Comparison of ENCODE assay signal across 10 mouse cellular contexts in the genomic region with DNA sequence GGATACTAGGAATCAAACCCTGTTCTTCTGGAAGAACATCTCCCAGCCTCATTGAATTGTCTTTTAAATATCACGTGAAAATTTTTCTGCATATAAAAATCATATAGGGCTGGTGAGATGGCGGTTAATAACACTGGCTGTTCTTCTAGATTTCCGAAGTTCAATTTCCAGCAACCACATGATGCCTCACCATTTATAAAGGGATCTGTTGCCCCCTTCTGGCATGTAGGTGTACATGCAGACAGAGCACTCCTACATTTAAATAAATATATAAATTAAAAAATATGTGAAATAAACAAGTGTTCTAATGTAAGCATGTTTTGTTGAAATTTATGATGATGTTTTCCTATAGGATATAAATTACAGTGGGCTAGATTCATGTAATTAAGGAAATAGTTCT.
DNase-seq lines count a peak whose midpoint lies in the region; ATAC-seq and TF ChIP-seq lines count a peak whose summit lies in the region.
"Had no signal": no experiment of that assay in that cellular context is flagged by ENCODE, and none has a peak within 500 bp of the region (broad histone marks: within the 10 kb centered on the region; RNA-seq: fewer than 3 reads in every experiment).

No protein-coding gene starts in this region.

- peak; percentile 77 for DNase-seq in CD4-positive, CD25-positive, alpha-beta regulatory T cell, adult 2 months (ENCODE audit: low read depth, low spot score)
- DNase-seq in Patski (ENCODE audit: low read depth, low spot score), result no peak
- DNase-seq in hindlimb bud, embryonic 11.5 days (ENCODE audit: extremely low spot score, low read depth, low spot score), result peak; percentile 5
- no peak for DNase-seq in testis, postnatal 14 days (ENCODE audit: low spot score)
- no peak for DNase-seq in left cerebral cortex, postnatal 36 days (ENCODE audit: low spot score in 2 of 2)
- no peak for DNase-seq in thymus, postnatal 25 days

- CTCF ChIA-PET in Patski (lab: Charles Lee), result interaction anchor here (1.5 to 2.7 kb wide), 7 partner anchors 9 to 167 kb away, joined by 4 to 8 read pairs (median 6); no protein-coding TSS in a partner anchor

- H3K27me3 ChIP-seq in intestine, embryonic 15.5 days (replicated peaks), result no peaks in the 10 kb centered on the region
- H3K27me3 ChIP-seq in intestine, embryonic 16.5 days (replicated peaks; ENCODE audit: control insufficient read depth, insufficient read depth, low read length), result no peaks in the 10 kb centered on the region
- H3K27me3 ChIP-seq in Patski, result no peaks in the 10 kb centered on the region
- H3K27me3 ChIP-seq: embryonic facial prominence, embryonic 13.5 days; limb, embryonic 13.5 days had no signal

- no peak overlapping the region for H3K27ac ChIP-seq in intestine, embryonic 15.5 days
- no peak overlapping the region for H3K27ac ChIP-seq in intestine, embryonic 16.5 days (ENCODE audit: low read length)
- H3K27ac ChIP-seq: embryonic facial prominence, embryonic 13.5 days; limb, embryonic 13.5 days had no signal

- intact Hi-C loops in left cerebral cortex, postnatal 36 days (cut with DNase I), result loop anchor here (5.0 to 10.0 kb wide), 2 partner anchors 39 to 157 kb away; partner anchors contain the start of gene Zbtb11

- in situ Hi-C loops in Patski (cut with MboI; ENCODE audit: low pct_unique_long_range_greater_than_20kb), result no loop called here

- 0 out of 2 replicates have a peak, but pooled peaks cover 3% of the 10 kb centered on the region for H3K36me3 ChIP-seq in intestine, embryonic 15.5 days
- H3K36me3 ChIP-seq in intestine, embryonic 16.5 days (ENCODE audit: control insufficient read depth, insufficient read depth, low read length), result 0 out of 2 replicates have a peak, but pooled peaks cover 2% of the 10 kb centered on the region

- ATAC-seq in intestine, embryonic 15.5 days, result peak; percentile 67; the same call in 1 of the 2 replicates
- no peak for ATAC-seq in intestine, embryonic 16.5 days
- ATAC-seq in Patski, result no peak

- H3K4me1 ChIP-seq in intestine, embryonic 15.5 days (replicated peaks), result no peaks in the 10 kb centered on the region
- H3K4me1 ChIP-seq in intestine, embryonic 16.5 days (ENCODE audit: control insufficient read depth, insufficient read depth, low read length), result no peaks in the 10 kb centered on the region
- H3K4me1 ChIP-seq: embryonic facial prominence, embryonic 13.5 days; limb, embryonic 13.5 days had no signal

- TF ChIP-seq CTCF in Patski (IDR thresholded peaks at IDR 0.05), result peak; percentile 69

- H3K9ac ChIP-seq in intestine, embryonic 15.5 days, result no peak overlapping the region
- no peak overlapping the region for H3K9ac ChIP-seq in intestine, embryonic 16.5 days (ENCODE audit: low read depth, low read length)
- H3K9ac ChIP-seq: embryonic facial prominence, embryonic 13.5 days; limb, embryonic 13.5 days had no signal

- 43% methylated on average over 3 of the region's 3 CpGs for WGBS in intestine, embryonic 15.5 days
- WGBS in intestine, embryonic 16.5 days, result 43% methylated on average over 3 of the region's 3 CpGs

- POLR2A ChIA-PET in Patski (lab: Charles Lee), result no interaction called here

- H3K9me3 ChIP-seq in intestine, embryonic 15.5 days, result no peaks in the 10 kb centered on the region
- H3K9me3 ChIP-seq in intestine, embryonic 16.5 days (ENCODE audit: control insufficient read depth, low read length), result no peaks in the 10 kb centered on the region
- H3K9me3 ChIP-seq: embryonic facial prominence, embryonic 13.5 days; limb, embryonic 13.5 days had no signal

- H3K4me3 ChIP-seq in intestine, embryonic 15.5 days (replicated peaks), result no peak overlapping the region
- H3K4me3 ChIP-seq in intestine, embryonic 16.5 days (ENCODE audit: low read length), result no peak overlapping the region
- H3K4me3 ChIP-seq: embryonic facial prominence, embryonic 13.5 days; limb, embryonic 13.5 days had no signal

- no peak overlapping the region for H3K4me2 ChIP-seq in intestine, embryonic 15.5 days (replicated peaks)
- no peak overlapping the region for H3K4me2 ChIP-seq in intestine, embryonic 16.5 days (ENCODE audit: low read depth, low read length)
- H3K4me2 ChIP-seq: embryonic facial prominence, embryonic 13.5 days; limb, embryonic 13.5 days had no signal

Comparison
In these comparisons a context has a peak if more than half of its experiments do, and no peak if none do; other contexts are left out.
1. DNase-seq: peak in CD4-positive, CD25-positive, alpha-beta regulatory T cell, adult 2 months (single experiment) and hindlimb bud, embryonic 11.5 days (single experiment); none in Patski (single experiment), testis, postnatal 14 days (single experiment), left cerebral cortex, postnatal 36 days (0 of 2) and thymus, postnatal 25 days (single experiment).